Mouse (Mus musculus) thymus, adult 2 months (tissue): ENCODE measurements around the gene Sstr4. TPM values are rescaled to one million over a fixed set of nuclear protein-coding genes. Genes with fewer than 3 reads are reported as not detected.

Experiments used
- DNase-seq: peaks from one replicate; pipeline ENCODE4 v3.0.0; 2021
- H3K27ac ChIP-seq: fragments of 200-500 bp; 2 replicates; pipeline ENCODE4 v1.5.1; 2012; ENCODE audit warnings: low read length, control low read depth; ENCODE audit not compliant: control insufficient read depth, insufficient read depth
- H3K27me3 ChIP-seq: fragments of 200-500 bp; 2 replicates; pipeline ENCODE4 v1.6.1; 2012; ENCODE audit warnings: mild to moderate bottlenecking, low read length, moderate library complexity, mixed read lengths; ENCODE audit not compliant: control insufficient read depth, insufficient read depth
- H3K36me3 ChIP-seq: fragments of 200-500 bp; 2 replicates; pipeline ENCODE4 v1.6.1; 2012; ENCODE audit warnings: mild to moderate bottlenecking, low read length, moderate library complexity; ENCODE audit not compliant: control insufficient read depth, insufficient read depth
- H3K4me1 ChIP-seq: fragments of 200-500 bp; replicated peaks from 2 replicates; pipeline ENCODE4 v1.6.1; 2012; ENCODE audit warnings: low read length; ENCODE audit not compliant: control insufficient read depth, insufficient read depth
- H3K4me3 ChIP-seq: fragments of 200-500 bp; 2 replicates; pipeline ENCODE4 v1.5.1; 2012; ENCODE audit warnings: mild to moderate bottlenecking, low read length, control low read depth, moderate library complexity; ENCODE audit not compliant: control insufficient read depth, insufficient read depth
- CTCF ChIP-seq: fragments of 200-500 bp; IDR thresholded peaks from 2 replicates; pipeline ENCODE4 v1.5.1; 2012; ENCODE audit warnings: mild to moderate bottlenecking, control low read depth, low read length, moderate library complexity, borderline replicate concordance; ENCODE audit not compliant: control insufficient read depth, poor library complexity, insufficient read depth; ENCODE audit errors: extremely low read depth
- POLR2A ChIP-seq: fragments of 200-500 bp; IDR thresholded peaks from 2 replicates; pipeline ENCODE4 v1.6.1; 2012; ENCODE audit warnings: mild to moderate bottlenecking, low read length, control low read depth, moderate library complexity; ENCODE audit not compliant: control insufficient read depth, poor library complexity, insufficient read depth; ENCODE audit errors: extremely low read depth
- WGBS: fragments of 180-500 bp; shearing (Covaris S2); methylation state at CpG from one replicate; pipeline ENCODE4 v1.1.7; 2018; 5-methylcytosine and 5-hydroxymethylcytosine counted together
- polyA plus RNA-seq: library from polyadenylated mRNA; depleted of rRNA; stranded (reverse); fragments of >200 nt; gene quantifications from 2 replicates; pipeline ENCODE4 v1.2.3, GENCODE M21; 2012

Gene Sstr4
- polyA plus RNA-seq, 1 experiment = 0.26 TPM

DNA sequence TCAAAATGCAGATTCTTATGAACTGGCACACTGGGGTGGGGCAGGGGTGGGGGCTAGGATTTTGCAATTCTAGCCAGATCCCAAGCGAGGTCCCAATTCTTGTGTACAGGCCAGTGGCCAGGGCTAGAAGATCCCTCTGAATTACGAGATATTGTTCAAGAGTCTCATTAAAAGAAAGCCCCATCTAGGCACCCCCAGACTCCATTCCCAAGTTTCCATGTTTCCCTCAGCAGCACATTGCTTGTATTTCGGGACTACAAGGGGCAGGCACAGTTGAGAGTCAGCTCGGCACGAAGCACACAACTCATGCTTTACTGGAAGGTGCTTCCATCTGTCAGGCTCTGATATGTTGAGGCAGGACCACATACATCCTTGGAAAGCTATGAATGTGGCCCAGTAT, 9.8 kb downstream of the Sstr4 start:
- no peak for DNase-seq
- no peaks in the 10 kb centered on the region for H3K36me3 ChIP-seq
- no peak overlapping the region for H3K4me3 ChIP-seq
- WGBS = 93% methylated on average over 5 of the region's 5 CpGs
- H3K27me3 ChIP-seq = no peaks in the 10 kb centered on the region; the same call in 1 of the 2 replicates
- peaks cover 3% of the 10 kb centered on the region for H3K4me1 ChIP-seq
- no peak overlapping the region for H3K27ac ChIP-seq
- no peak for TF ChIP-seq CTCF
- TF ChIP-seq POLR2A = no peak

DNA sequence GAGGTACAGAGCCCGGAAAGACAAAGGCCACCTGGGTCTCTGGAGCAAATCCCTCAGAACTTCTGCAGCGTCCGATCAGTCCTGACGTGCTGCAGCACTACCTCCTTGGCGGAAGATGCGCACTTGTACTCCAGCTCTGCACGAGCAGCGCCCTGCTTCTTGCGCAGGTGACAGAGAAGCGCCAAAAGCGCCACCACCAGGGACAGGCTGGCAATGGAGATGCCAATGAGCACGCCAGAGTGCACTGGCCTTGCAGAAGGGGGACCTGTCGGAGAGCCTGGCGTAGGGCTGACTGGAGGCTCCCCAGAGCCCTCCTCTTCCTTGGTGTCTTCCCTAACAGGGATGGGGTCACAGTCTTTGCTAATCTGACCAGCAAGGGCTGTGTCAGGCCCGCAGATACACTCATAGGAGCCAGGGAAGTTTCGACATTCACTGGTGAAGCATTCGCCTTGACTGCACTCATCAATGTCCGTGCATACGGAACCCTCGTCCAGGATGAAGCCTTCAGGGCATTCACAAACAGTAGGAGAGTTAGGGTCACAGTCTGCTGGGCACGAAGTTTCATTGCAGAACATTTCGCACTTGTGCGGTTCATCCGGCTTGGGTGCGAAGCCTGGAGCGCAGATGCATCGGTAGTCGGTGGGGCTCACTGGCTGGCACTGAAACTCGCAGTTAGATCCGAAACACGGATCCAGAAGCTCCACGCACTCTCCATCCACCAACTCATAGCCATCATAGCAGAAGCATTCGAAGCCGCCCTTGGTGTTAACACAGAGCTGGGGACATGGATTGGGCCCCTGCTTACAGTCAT, 11.2 kb downstream of the Sstr4 start:
- no peaks in the 10 kb centered on the region for H3K36me3 ChIP-seq
- H3K4me3 ChIP-seq = 0 out of 2 replicates have a peak overlapping the region, but pooled peaks have one; percentile 2
- no peaks in the 10 kb centered on the region; the same call in 1 of the 2 replicates for H3K27me3 ChIP-seq
- H3K27ac ChIP-seq = no peak overlapping the region
- 35% methylated on average over 34 of the region's 34 CpGs for WGBS
- DNase-seq = peak; percentile 39
- TF ChIP-seq CTCF (no peak), POLR2A (no peak)
- H3K4me1 ChIP-seq = peaks cover 3% of the 10 kb centered on the region

DNA sequence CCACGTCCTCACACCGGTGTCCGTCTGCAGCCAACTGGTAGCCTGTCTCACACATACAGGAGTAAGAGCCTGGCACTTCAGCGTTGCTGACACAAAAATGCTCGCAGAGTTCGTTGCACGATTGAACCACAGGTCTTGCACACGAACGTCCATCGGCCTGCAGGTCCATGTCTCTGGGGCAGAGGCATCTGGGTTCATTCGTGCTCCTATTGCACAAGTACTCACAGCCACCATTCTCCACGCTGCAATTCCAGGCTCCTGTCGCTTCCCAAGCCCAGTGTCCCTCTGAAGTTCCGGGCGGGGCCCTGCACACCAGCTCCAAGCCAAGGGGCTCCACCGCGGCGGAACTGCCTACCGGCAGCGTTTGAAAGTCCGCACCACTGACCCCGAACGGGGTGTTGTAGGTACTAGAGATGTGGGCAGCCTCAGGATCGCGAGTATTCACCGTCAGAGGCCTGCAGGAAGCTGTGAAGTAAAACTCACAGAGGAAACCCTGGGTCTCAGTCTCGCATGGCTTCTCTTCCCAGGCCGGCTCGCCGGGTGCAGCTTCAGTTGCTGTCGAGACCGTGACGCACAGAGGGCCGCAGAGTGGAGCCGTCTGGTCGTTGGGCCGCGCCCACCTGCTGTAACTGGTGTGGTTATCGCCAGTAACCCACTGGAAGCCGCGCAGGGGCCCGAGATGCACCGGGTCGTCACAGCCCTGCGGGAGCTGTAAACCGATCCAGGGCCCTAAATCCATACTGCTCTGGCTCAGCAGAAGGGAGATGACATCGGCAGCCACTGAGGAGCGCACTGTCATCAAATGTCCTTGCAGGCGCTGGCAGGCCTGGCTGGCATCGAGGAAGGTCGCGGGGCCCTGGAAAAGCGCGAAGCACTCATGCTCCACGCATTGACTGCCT, 12.1 kb downstream of the Sstr4 start:
- no peak for DNase-seq
- Histone ChIP-seq H3K4me1 (peaks cover 3% of the 10 kb centered on the region), H3K27me3 (no peaks in the 10 kb centered on the region; the same call in 1 of the 2 replicates), H3K27ac (no peak overlapping the region), H3K4me3 (peak overlapping the region; percentile 6; the same call in 1 of the 2 replicates), H3K36me3 (no peaks in the 10 kb centered on the region)
- TF ChIP-seq CTCF = no peak
- no peak for TF ChIP-seq POLR2A
- WGBS = 24% methylated on average over 55 of the region's 55 CpGs

DNA sequence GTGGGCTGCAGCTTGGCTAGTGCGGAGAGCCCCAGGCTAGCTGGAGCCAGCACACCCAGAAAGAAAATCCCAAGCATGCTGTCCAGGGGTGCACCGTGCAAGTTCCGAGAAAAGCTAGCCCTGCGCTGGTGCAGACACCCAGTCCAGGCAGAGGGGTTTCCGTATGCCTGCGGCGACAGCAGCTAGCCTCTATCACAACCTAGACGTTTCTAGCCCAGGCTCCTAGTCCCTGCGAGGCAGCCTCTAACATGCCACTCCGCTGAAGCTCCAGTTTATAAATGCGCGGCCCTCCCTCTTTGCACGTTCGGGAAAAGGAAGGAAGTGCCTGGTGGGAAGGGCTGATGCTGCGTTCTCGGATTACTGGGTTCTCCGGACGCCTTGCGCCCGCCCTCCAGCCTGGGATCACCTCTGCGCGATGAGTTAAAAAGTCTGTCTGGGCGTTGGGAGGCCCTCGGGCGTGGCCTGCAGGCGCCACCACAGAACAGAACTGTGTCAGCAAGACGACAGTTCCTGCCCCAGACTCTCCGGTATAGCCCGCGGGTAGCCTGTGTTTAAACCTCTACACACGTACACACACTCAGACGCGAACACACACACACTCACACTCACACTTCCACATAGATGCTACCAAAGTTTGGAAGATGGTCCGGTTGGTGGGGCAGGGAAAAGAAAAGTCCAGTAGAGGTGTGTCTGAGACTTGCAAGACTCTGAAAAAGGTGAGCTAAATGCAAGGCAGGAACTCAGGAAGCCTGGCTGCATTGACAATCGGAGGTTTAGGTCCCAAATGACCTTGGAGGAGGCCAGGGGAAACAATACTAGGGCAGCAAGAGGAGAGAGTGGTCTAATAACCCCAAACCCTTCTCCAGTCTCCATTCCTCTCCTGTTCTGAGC, 13.0 kb downstream of the Sstr4 start, which contains the start of gene Thbd:
Gene Thbd, minus strand, starts transcription at position 319 of the 891 bp plus-strand sequence.
- Histone ChIP-seq H3K27me3 (no peaks in the 10 kb centered on the region; the same call in 1 of the 2 replicates), H3K4me1 (peaks cover 3% of the 10 kb centered on the region), H3K36me3 (no peaks in the 10 kb centered on the region), H3K27ac (no peak within 1 kb of the TSS), H3K4me3 (peak within 1 kb of the TSS; percentile 6; the same call in 1 of the 2 replicates)
- 3% methylated on average over 35 of the region's 35 CpGs for WGBS
- peak; percentile 19 for DNase-seq
- TF ChIP-seq POLR2A = no peak
- TF ChIP-seq CTCF = no peak

DNA sequence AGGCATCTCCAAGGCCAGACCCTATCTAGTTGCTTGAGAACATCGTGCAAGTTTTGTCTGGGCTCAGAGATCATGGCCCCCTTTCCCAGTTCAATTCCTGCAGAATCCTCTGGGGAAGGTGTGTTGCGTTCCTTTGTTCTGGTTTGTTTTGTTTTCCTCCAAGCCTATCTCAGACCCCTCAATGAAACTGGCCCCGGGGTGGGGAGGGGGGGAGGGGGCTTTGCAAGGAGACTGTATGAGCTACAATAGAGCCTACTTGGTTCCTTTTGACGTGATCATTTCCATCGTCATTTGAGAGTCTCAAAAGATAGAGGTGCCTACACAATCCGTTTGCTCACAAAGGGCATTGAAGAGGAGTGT, 13.6 kb downstream of the Sstr4 start:
- H3K27me3 ChIP-seq = no peaks in the 10 kb centered on the region; the same call in 1 of the 2 replicates
- no peak for DNase-seq
- TF ChIP-seq POLR2A (no peak), CTCF (no peak)
- peaks cover 3% of the 10 kb centered on the region for H3K4me1 ChIP-seq
- H3K27ac ChIP-seq = no peak overlapping the region
- no peaks in the 10 kb centered on the region for H3K36me3 ChIP-seq
- H3K4me3 ChIP-seq = no peak overlapping the region
- 24% methylated on average over 6 of the region's 6 CpGs for WGBS
